ENCODE assay signal across 15 mouse cellular contexts in genomic region chr9:13599800-13600199, GRCm38 (mm10).
"Had no signal": no experiment of that assay in that cellular context is flagged by ENCODE, and none has a peak within 500 bp of the region (broad histone marks: within the 10 kb centered on the region; RNA-seq: fewer than 3 reads in every experiment).

No protein-coding gene starts in this region.

- H3K4me1 ChIP-seq: stomach, embryonic 15.5 days had no signal

- H3K9ac ChIP-seq: neural tube, embryonic 15.5 days; stomach, embryonic 15.5 days had no signal

- H3K9me3 ChIP-seq: neural tube, embryonic 15.5 days; stomach, embryonic 15.5 days had no signal

- H3K4me3 ChIP-seq: neural tube, embryonic 15.5 days; stomach, embryonic 15.5 days had no signal

- H3K36me3 ChIP-seq: neural tube, embryonic 15.5 days; stomach, embryonic 15.5 days had no signal

- H3K27ac ChIP-seq: neural tube, embryonic 15.5 days; stomach, embryonic 15.5 days; stomach, postnatal 0 days had no signal

- DNase-seq: retina, postnatal 1 day; right cerebral cortex, adult 18-20 months; right cerebral cortex, postnatal 14 days; right cerebral cortex, postnatal 25 days; right cerebral cortex, postnatal 4 days; spleen, adult 18-20 months; thymus, adult 18-20 months; thymus, adult 2 months; thymus, postnatal 14 days; thymus, postnatal 25 days; thymus, postnatal 36 days; thymus, postnatal 4 days had no signal

- H3K4me2 ChIP-seq: neural tube, embryonic 15.5 days; stomach, embryonic 15.5 days had no signal

- H3K27me3 ChIP-seq: neural tube, embryonic 15.5 days; stomach, embryonic 15.5 days had no signal
